Mouse (Mus musculus): ENCODE data around the gene Il4i1.

DNA sequence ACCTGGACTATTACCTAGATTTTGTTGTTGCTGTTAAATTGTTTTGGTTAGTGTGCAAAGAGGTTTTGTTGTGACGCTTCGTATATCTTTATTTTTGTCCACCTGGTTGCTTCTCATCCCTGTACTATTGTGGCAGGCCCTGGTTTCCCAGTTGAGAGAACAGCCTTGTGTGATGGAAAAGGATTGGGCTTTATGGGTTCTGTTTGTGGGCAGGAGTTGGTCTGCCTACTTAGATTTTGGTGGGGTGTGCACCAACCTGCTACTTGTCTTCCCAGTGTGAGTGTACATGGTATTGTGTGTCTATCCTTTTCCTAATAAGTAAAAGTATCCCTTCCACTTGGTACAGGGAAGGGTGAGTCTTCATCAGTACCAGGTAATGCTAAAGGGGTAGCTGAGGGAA lies 3.2 kb downstream of the Il4i1 start:
- TF ChIP-seq POLR2A (IDR thresholded peaks at IDR 0.05; ENCODE audit: extremely low read depth, insufficient read depth, low read length) = no peak
- no peak for TF ChIP-seq CTCF (IDR thresholded peaks at IDR 0.05; ENCODE audit: extremely low read depth, insufficient read depth, low read length)
